Mouse (Mus musculus) megakaryocyte progenitor cell, adult 5-6 weeks (primary cell): ENCODE results near the gene Aurkb. TPM values are rescaled to one million over a fixed set of nuclear protein-coding genes. Genes with fewer than 3 reads are reported as not detected.
"Not testable (repeated sequence)": the region's sequence is repeated elsewhere in the genome, so short reads cannot be mapped to it uniquely, and the experiment has no call there.

Source experiments
- ATAC-seq: replicated peaks from 2 replicates; pipeline ENCODE4 v1.8.0; 2016; ENCODE audit warnings: mild to moderate bottlenecking, moderate TSS enrichment, inconsistent platforms; ENCODE audit not compliant: poor library complexity
- total RNA-seq, 2 experiments: library from RNA; stranded (forward) in 1 of 2; stranded (reverse) in 1 of 2; fragments of 157-497, 149-512 nt in 1 of 2; fragments of 200-1000 nt in 1 of 2; gene quantifications; 2 replicates each; pipeline versions ENCODE4 v1.2.3 to v1.2.4; 2015 to 2017

The Aurkb gene
- total RNA-seq, 2 experiments from 2014 or later, result 103 to 128 TPM

DNA sequence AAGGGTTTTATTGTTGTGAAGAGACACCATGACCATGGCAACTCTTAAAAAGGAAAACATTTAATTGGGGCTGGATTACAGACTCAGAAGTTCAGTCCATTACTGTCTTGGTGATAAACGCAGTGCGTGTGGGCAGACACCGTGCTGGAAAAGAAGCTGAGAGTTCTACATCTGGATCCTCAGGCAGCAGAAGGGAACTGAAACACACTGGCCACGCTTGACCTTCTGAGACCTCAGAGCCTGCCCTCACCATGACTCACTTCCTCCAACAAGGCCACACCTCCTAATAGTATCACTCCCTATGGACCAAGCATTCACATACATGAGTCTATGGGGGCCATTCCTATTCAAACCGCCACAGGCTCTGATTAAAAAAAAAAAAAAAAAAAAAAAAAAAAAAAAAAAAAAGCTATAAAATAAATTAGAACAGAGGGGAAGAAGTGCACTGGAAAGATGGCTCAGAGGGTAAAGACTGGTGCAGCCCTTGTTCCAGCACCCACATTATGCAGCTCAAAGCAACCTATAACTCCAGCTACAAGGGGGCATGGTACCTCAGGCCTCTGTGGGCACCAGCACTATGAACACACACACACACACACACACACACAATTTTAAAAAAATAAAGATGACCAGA, 33.5 kb downstream of the Aurkb start:
- peak; percentile 60 for ATAC-seq

- no peak for ATAC-seq
These were observed 34.8 kb downstream of the Aurkb start for GRCm38 (mm10) chr11:69080102-69080854.

GRCm38 (mm10) chr11:69080855-69081222, 35.4 kb downstream of the Aurkb start:
- ATAC-seq, result no peak

GRCm38 (mm10) chr11:69081613-69082012, 36.2 kb downstream of the Aurkb start:
- no peak for ATAC-seq

DNA sequence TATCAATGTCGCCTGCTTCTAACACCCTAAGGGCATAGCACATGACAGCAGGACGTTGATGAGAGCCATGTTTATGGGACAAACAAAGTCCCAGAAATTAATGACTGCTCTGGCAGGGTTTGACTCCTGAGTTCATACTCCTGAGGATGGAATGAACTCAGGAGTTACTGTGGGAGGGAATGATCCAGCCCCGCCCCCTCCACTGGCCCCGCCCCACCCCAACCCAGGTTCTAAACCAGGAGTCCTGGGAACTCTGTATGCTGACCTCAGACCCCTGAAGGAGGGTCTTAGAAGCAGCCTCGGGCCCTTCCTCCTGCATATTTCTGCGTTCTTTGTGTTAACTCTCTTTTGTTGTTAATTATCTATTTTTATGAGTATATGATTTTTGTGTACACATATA, 40.2 kb downstream of the Aurkb start:
- ATAC-seq, result no peak

GRCm38 (mm10) chr11:69086390-69086789, 40.9 kb downstream of the Aurkb start:
- ATAC-seq, result no peak

- ATAC-seq, result no peak
These were observed 41.6 kb downstream of the Aurkb start for GRCm38 (mm10) chr11:69087082-69087481.

GRCm38 (mm10) chr11:69087597-69087996, 42.1 kb downstream of the Aurkb start:
- no peak for ATAC-seq

- peak; percentile 80 for ATAC-seq
These were observed 42.8 kb downstream of the Aurkb start, which contains the start of gene Vamp2 for GRCm38 (mm10) chr11:69088103-69088855. Gene Vamp2, plus strand, starts transcription at chr11:69088490.

GRCm38 (mm10) chr11:69088856-69089615, 43.6 kb downstream of the Aurkb start:
- peak; percentile 46 for ATAC-seq

GRCm38 (mm10) chr11:69089616-69090290, 44.3 kb downstream of the Aurkb start:
- ATAC-seq, result no peak

GRCm38 (mm10) chr11:69090367-69090766, 44.9 kb downstream of the Aurkb start:
- ATAC-seq, result no peak

GRCm38 (mm10) chr11:69091566-69092385, 46.3 kb downstream of the Aurkb start:
- no peak for ATAC-seq

- ATAC-seq, result no peak
These were observed 46.9 kb downstream of the Aurkb start for GRCm38 (mm10) chr11:69092386-69092751.

DNA sequence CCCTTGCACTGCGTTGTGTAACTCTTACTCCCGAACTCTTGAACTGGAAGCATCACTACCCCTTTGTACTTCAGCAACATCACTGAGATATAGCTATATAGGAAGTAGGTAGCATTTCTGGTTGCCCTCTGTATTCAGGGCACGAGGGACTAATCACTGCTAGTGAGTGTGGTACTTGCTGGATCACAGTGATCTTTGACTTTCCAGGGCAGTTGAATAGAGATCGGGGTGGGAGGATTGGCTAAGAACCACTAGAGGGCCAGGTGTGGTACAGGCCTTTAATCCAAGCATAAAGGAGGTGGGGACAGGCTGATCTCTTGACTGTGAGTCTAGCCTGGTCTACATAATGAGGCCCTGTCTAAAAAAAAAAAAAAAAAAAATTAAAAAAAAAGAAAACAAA, 47.4 kb downstream of the Aurkb start:
- ATAC-seq, result no peak

- ATAC-seq, result not testable (repeated sequence)
These were observed 48.4 kb downstream of the Aurkb start for GRCm38 (mm10) chr11:69093856-69094255.

GRCm38 (mm10) chr11:69094697-69095429, 49.4 kb downstream of the Aurkb start, which contains the start of gene Per1:
Gene Per1, plus strand, starts transcription at chr11:69095217.
- ATAC-seq, result peak; percentile 55

DNA sequence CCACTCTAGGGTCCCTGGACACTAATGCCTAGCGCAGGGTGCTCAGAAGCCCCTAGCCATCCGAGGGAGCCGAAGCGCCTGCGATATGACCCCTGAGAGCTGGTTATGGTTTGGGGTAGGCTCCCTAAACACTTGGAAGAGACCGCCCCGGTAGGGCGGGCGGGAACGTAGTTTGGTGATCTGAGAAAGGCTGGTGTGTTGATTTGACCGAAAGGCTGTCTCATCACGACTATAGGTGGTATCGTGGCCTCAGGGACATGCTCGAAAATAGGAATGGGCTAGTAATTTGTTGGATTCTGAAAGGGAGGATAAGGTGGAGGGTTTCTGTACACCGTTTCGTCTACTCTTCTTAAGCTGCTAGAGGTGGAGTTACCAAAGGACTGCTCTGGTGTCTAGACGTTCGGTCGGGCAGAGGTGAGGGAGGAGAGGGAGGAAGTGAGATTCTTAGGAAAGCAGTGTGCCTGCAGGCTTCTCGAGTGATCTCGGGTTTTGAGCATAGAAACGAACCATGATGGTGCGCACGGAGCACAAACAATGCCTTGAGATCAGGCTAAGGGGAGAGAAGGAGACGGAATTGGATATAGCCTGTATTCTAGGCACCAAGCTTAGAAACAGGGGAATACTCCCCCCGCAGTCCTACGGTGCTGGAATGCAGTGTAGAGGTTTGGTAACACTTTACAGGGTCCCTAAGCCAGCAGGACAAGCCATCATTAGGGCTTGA, 50.2 kb downstream of the Aurkb start:
- ATAC-seq, result no peak
